Mouse (Mus musculus) embryo, embryonic 10 days (tissue): ENCODE measurements at regions not wholly inside any gene's neighbourhood (a gene's known extent, or its start where the extent isn't known, plus 50 kb on each side); places are given as distances from the start of the nearest gene placed in this dataset.

Experiments
- DNase-seq: peaks from one replicate; pipeline ENCODE4 v3.0.0-alpha.2; 2015; ENCODE audit warnings: low spot score

GRCm38 (mm10) chrX:23136710-23137109, 228.2 kb downstream of the Klhl13 start:
- no peak for DNase-seq

- peak; percentile 11 for DNase-seq
Observed at GRCm38 (mm10) chrX:23095867-23096266, 269.0 kb downstream of the Klhl13 start.

- no peak for DNase-seq
Observed at GRCm38 (mm10) chrX:23092774-23093173, 272.1 kb downstream of the Klhl13 start.

- DNase-seq = no peak
Observed at GRCm38 (mm10) chrX:23066432-23066831, 298.4 kb downstream of the Klhl13 start.

GRCm38 (mm10) chrX:23027622-23028021, 337.3 kb downstream of the Klhl13 start:
- DNase-seq = no peak

- DNase-seq = no peak
Observed at GRCm38 (mm10) chrX:23015562-23015961, 349.3 kb downstream of the Klhl13 start.

- DNase-seq = no peak
Observed at GRCm38 (mm10) chrX:23015118-23015517, 349.8 kb downstream of the Klhl13 start.
